Mouse (Mus musculus): ENCODE results near the gene Mtfmt. TPM values are rescaled to one million over a fixed set of nuclear protein-coding genes. Genes with fewer than 3 reads are reported as not detected.

The Mtfmt gene
- total and polyA plus RNA-seq, 2 experiments from 2014 or later = 16.4 to 19.0 TPM

DNA sequence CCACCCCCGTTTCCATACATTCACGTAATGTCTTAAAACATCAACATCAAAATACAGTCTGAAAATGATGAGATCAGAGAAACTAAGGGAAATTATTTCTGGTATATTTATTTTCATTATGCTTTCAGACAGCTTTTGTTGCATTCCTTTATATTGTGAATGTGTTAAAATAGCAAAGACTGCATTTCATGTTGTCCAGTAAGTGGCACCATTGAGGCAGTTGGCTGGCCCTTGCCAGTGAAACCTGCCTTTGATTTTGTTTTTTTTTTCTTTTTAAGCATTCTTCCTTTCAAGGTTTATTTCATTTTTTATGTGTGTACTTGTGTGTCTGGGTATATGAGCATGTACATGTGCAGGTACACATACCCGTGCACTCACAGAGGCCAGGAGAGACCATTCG lies 9.1 kb downstream of the Mtfmt start:
- H3K36me3 ChIP-seq (ENCODE audit: insufficient read depth, low read length) = peaks cover 60% of the 10 kb centered on the region
- no peak overlapping the region for H3K9ac ChIP-seq (replicated peaks; ENCODE audit: low read length)
- WGBS = 91% methylated on average over 4 of the region's 4 CpGs

DNA sequence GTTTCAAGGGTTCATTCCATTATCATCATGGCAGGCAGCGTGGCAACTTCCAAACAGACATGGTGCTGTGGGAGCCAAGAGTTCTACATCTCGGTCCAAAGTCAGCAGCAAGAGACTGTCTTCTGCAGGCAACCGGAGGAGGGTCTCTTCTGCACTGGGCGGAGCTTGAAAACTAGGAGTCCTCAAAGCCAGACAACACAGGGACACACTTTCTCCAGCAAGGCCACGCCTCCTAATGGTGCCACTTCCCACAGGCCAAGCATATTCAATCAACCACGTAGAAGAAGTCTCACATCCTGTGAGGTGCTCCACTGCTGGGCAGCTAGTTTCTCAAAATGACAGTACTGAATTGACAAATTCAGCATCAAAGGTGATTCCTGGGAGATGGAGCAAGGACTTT lies 12.4 kb downstream of the Mtfmt start:
- no peaks in the 10 kb centered on the region for H3K9me3 ChIP-seq (ENCODE audit: low read length)
- DNase-seq (ENCODE audit: low spot score) = no peak
- no peaks in the 10 kb centered on the region for H3K4me1 ChIP-seq (ENCODE audit: insufficient read depth, low read length)
- H3K27me3 ChIP-seq (ENCODE audit: insufficient read depth, low read length) = no peaks in the 10 kb centered on the region
- no peak overlapping the region for H3K4me2 ChIP-seq (ENCODE audit: low read depth, low read length)
- peaks cover 46% of the 10 kb centered on the region for H3K36me3 ChIP-seq (ENCODE audit: insufficient read depth, low read length)
- H3K9ac ChIP-seq (replicated peaks; ENCODE audit: low read length) = no peak overlapping the region
- ATAC-seq = no peak
- TF ChIP-seq CTCF (IDR thresholded peaks at IDR 0.05; ENCODE audit: low read depth) = no peak
- no peak overlapping the region for H3K27ac ChIP-seq
- H3K4me3 ChIP-seq (ENCODE audit: low read length) = no peak overlapping the region
- 91% methylated on average over 6 of the region's 6 CpGs for whole genome bisulfite sequencing

More for the DNA sequence above, 9.1 kb downstream of the Mtfmt start:
- H3K27me3 ChIP-seq (ENCODE audit: insufficient read depth, low read length) = no peaks in the 10 kb centered on the region
- no peaks in the 10 kb centered on the region for H3K9me3 ChIP-seq (ENCODE audit: low read length)
- no peak overlapping the region for H3K4me2 ChIP-seq (ENCODE audit: low read depth, low read length)
- H3K4me3 ChIP-seq (ENCODE audit: low read length) = no peak overlapping the region
- no peak overlapping the region for H3K27ac ChIP-seq
- H3K4me1 ChIP-seq (ENCODE audit: insufficient read depth, low read length) = no peaks in the 10 kb centered on the region
- DNase-seq (ENCODE audit: low spot score) (peak; percentile 13), ATAC-seq (no peak)
- peak; percentile 52 for TF ChIP-seq CTCF (IDR thresholded peaks at IDR 0.05; ENCODE audit: low read depth)

DNA sequence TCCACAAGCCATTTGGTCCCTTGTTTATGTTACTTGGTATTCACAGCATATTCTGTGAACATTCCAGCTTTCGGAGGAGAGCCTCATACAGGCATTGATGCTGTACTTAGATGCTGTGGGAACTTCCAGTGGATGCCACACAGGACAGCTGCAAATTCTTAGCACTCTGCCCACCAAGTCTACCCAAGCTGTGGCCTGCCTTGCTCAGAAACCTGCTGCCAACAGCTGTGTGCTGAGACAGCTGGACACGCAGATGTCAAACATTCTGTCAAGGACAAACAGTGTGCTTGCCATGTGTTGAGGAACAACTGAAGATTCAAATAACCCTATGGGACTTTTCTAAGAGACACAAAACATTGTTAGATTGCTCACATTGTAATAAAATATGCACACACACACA lies 23.4 kb downstream of the Mtfmt start:
- no peak overlapping the region for H3K9ac ChIP-seq (replicated peaks; ENCODE audit: low read length)
- WGBS = 75% methylated on average over 2 of the region's 2 CpGs
- no peak for ATAC-seq
- no peaks in the 10 kb centered on the region; the same call in 1 of the 2 replicates for H3K36me3 ChIP-seq (ENCODE audit: insufficient read depth, low read length)
- H3K27ac ChIP-seq = no peak overlapping the region
- DNase-seq (ENCODE audit: low spot score) = no peak
- no peak overlapping the region for H3K4me3 ChIP-seq (ENCODE audit: low read length)
- TF ChIP-seq CTCF (IDR thresholded peaks at IDR 0.05; ENCODE audit: low read depth) = no peak
- H3K9me3 ChIP-seq (ENCODE audit: low read length) = no peaks in the 10 kb centered on the region
- peaks cover 9% of the 10 kb centered on the region for H3K4me1 ChIP-seq (ENCODE audit: insufficient read depth, low read length)
- no peaks in the 10 kb centered on the region for H3K27me3 ChIP-seq (ENCODE audit: insufficient read depth, low read length)
- H3K4me2 ChIP-seq (ENCODE audit: low read depth, low read length) = no peak overlapping the region

DNA sequence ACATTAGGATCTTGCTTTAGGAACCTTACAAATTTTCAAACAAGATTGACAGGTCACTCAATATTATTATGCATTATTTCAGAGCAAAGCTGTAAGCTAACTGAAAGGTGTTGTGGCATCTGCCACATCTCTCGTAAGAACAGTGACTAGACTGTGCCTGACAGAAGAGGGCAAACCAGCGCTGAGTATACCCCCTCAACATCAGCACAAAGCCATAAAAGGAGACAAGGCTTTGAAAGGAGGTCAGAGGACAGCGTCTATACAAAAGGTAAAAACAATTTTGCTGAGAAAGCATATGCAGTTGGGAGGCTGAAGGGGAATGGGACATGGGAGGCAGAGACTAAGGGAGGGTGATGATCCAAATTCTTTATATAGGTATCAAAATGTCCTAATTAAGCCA lies 24.6 kb downstream of the Mtfmt start:
- no peak for TF ChIP-seq CTCF (IDR thresholded peaks at IDR 0.05; ENCODE audit: low read depth)
- ATAC-seq = no peak; the same call in 1 of the 2 replicates
- H3K27ac ChIP-seq = peak overlapping the region; percentile 84
- peaks cover 9% of the 10 kb centered on the region for H3K4me1 ChIP-seq (ENCODE audit: insufficient read depth, low read length)
- 29% methylated on average over 3 of the region's 3 CpGs for WGBS
- peak overlapping the region; percentile 77 for H3K9ac ChIP-seq (replicated peaks; ENCODE audit: low read length)
- peak overlapping the region; percentile 89 for H3K4me3 ChIP-seq (ENCODE audit: low read length)
- DNase-seq (ENCODE audit: low spot score) = peak; percentile 12
- H3K36me3 ChIP-seq (ENCODE audit: insufficient read depth, low read length) = no peaks in the 10 kb centered on the region; the same call in 1 of the 2 replicates
- H3K27me3 ChIP-seq (ENCODE audit: insufficient read depth, low read length) = no peaks in the 10 kb centered on the region
- H3K9me3 ChIP-seq (ENCODE audit: low read length) = no peaks in the 10 kb centered on the region
- H3K4me2 ChIP-seq (ENCODE audit: low read depth, low read length) = peak overlapping the region; percentile 75

DNA sequence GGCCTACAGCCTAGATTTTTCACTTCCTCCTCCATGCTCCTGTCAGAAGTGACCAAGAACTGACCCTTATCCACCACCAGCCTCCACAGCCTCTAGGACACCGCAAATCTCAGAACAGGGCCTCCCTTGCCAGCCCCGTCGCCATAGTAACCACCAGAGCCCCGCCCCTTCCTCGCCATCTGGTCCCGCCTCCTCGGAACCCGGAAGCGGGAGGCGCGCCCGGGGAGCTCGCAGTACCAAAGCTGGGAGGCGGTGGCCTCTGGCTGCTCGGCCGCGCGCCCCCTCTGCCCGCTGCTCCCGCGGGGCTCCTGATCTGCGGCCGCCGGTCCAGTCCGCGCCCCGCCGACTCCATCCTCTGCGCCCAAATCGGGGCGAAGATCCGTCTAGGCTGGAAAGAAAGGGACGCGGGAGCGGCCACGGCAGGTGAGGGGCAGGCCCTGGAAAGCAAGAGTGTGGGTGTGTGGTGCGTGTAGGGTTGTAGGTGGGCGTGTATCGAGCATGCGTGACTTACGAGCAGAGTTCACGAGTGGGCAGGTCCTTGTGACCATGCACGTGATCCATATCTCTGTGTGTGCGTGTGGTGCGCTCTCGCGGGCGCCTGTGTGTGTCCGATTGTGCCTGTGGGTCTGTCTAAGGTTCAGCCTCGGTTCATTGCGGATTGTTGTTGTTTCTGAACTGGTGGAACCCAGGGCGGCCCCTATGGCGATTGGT lies 25.3 kb downstream of the Mtfmt start, which contains the start of gene Spg21:
Spg21 (plus strand) TSS at position 216 of the 711 bp plus-strand sequence.
- Histone ChIP-seq H3K4me3 (ENCODE audit: low read length) (peak within 1 kb of the TSS; percentile 89), H3K27ac (peak within 1 kb of the TSS; percentile 84), H3K4me1 (ENCODE audit: insufficient read depth, low read length) (peaks cover 9% of the 10 kb centered on the region), H3K27me3 (ENCODE audit: insufficient read depth, low read length) (no peaks in the 10 kb centered on the region), H3K9ac (replicated peaks; ENCODE audit: low read length) (peak within 1 kb of the TSS; percentile 77), H3K36me3 (ENCODE audit: insufficient read depth, low read length) (peaks cover 5% of the 10 kb centered on the region; the same call in 1 of the 2 replicates), H3K4me2 (ENCODE audit: low read depth, low read length) (peak within 1 kb of the TSS; percentile 75), H3K9me3 (ENCODE audit: low read length) (no peaks in the 10 kb centered on the region)
- 0% methylated on average over 53 of the region's 53 CpGs for WGBS
- DNase-seq (ENCODE audit: low spot score) = peak; percentile 96
- TF ChIP-seq CTCF (IDR thresholded peaks at IDR 0.05; ENCODE audit: low read depth) = no peak; the same call in 1 of the 2 replicates
- ATAC-seq = peak; percentile 97

DNA sequence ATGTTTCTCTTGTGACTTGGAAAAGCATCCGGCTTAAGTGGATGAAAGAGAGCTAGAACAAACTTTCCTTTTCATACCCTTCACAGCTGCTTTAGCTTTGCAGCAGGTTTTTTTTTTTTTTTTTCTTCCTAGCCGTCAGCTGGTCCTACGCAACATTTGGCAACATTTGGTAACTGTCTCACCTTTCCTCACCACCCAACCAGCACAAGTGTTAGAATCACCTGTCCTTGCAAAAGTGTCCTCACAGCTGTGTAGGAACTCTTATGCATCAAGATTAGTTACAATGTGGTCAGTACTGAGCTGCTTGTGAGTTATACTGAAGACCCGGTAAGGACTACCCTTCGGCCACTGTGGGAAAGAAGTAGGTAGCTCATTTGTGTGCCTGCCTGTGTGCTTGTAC lies 27.0 kb downstream of the Mtfmt start:
- no peak for TF ChIP-seq CTCF (IDR thresholded peaks at IDR 0.05; ENCODE audit: low read depth)
- H3K36me3 ChIP-seq (ENCODE audit: insufficient read depth, low read length) = peaks cover 7% of the 10 kb centered on the region; the same call in 1 of the 2 replicates
- peaks cover 9% of the 10 kb centered on the region for H3K4me1 ChIP-seq (ENCODE audit: insufficient read depth, low read length)
- H3K9me3 ChIP-seq (ENCODE audit: low read length) = no peaks in the 10 kb centered on the region
- no peaks in the 10 kb centered on the region for H3K27me3 ChIP-seq (ENCODE audit: insufficient read depth, low read length)
- ATAC-seq = no peak
- H3K4me2 ChIP-seq (ENCODE audit: low read depth, low read length) = no peak overlapping the region
- no peak overlapping the region for H3K9ac ChIP-seq (replicated peaks; ENCODE audit: low read length)
- DNase-seq (ENCODE audit: low spot score) = no peak
- WGBS = 75% methylated on average over 5 of the region's 5 CpGs
- H3K4me3 ChIP-seq (ENCODE audit: low read length) = no peak overlapping the region
- H3K27ac ChIP-seq = no peak overlapping the region

DNA sequence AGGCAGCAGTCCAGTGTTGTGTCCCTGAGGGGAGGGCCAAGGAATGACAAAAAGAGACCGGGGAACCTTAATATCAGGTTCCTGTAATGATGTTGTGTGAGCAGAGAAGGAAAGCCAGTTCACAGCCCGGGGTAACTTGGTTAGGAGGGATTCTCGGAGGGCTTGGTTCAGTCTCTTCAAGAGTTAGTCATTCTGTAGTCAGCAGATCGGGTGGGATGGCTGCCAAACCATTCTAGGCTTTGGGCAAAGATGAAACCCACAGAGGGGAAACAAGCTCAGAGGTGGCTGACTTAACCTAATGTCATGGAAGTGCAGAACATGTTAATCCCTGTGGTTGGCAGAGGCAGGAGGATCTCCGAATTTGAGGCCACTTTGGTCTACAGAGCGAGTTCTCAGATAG lies 28.6 kb downstream of the Mtfmt start:
- no peak for TF ChIP-seq CTCF (IDR thresholded peaks at IDR 0.05; ENCODE audit: low read depth)
- Histone ChIP-seq H3K9me3 (ENCODE audit: low read length) (no peaks in the 10 kb centered on the region), H3K4me3 (ENCODE audit: low read length) (no peak overlapping the region), H3K36me3 (ENCODE audit: insufficient read depth, low read length) (peaks cover 18% of the 10 kb centered on the region), H3K27ac (no peak overlapping the region), H3K27me3 (ENCODE audit: insufficient read depth, low read length) (no peaks in the 10 kb centered on the region), H3K4me2 (ENCODE audit: low read depth, low read length) (no peak overlapping the region), H3K9ac (replicated peaks; ENCODE audit: low read length) (no peak overlapping the region), H3K4me1 (ENCODE audit: insufficient read depth, low read length) (peaks cover 9% of the 10 kb centered on the region)
- 95% methylated on average over 6 of the region's 6 CpGs for WGBS
- ATAC-seq = no peak
- DNase-seq (ENCODE audit: low spot score) = no peak
